In the genomic region with DNA sequence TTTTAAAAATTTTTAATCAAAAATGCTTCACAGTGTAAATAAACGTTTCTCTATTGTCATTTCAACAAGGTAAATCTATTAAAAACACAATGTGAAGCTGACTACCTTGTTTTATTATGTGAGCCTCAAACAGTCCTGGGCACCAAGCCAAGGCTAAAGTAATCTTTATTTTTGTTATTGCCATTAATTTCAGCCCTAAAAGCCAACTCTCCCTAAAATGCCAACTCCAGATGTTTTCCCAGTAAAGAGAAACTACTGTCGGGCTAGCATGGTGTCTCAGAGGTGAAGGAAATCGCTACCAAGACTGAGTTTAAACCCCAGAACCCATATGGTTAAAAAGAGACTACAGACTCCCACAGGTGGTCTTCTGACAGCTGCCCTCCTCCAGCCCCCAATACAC, we compare ENCODE assay signal across 8 mouse cellular contexts. TPM values are rescaled to one million over a fixed set of nuclear protein-coding genes. Genes with fewer than 3 reads are reported as not detected.
A peak's percentile ranks its signal among the peaks of the same experiment; 100 is the strongest.
DNase-seq lines count a peak whose midpoint lies in the region; ATAC-seq and TF ChIP-seq lines count a peak whose summit lies in the region.

No protein-coding gene starts in this region.

- peak overlapping the region; percentile 77 for H3K4me3 ChIP-seq in lung, adult 2 months (replicated peaks; ENCODE audit: extremely low read depth, low read depth, low read length)
- peak overlapping the region; percentile 76 for H3K4me3 ChIP-seq in forebrain, embryonic 12.5 days (replicated peaks)
- H3K4me3 ChIP-seq in limb, embryonic 10.5 days: peak overlapping the region; percentile 82
- no peak overlapping the region; the same call in 1 of the 2 replicates for H3K4me3 ChIP-seq in neural tube, embryonic 14.5 days (ENCODE audit: low read depth, low read length)

- TF ChIP-seq POLR2A in lung, adult 2 months (IDR thresholded peaks at IDR 0.05; ENCODE audit: borderline replicate concordance, extremely low read depth, low read depth, low read length): no peak

- peaks cover 5% of the 10 kb centered on the region; the same call in 1 of the 2 replicates for H3K4me1 ChIP-seq in lung, adult 2 months (ENCODE audit: control insufficient read depth, insufficient read depth, low read length)
- peaks cover 13% of the 10 kb centered on the region for H3K4me1 ChIP-seq in forebrain, embryonic 12.5 days
- peaks cover 17% of the 10 kb centered on the region for H3K4me1 ChIP-seq in limb, embryonic 10.5 days
- peaks cover 8% of the 10 kb centered on the region for H3K4me1 ChIP-seq in neural tube, embryonic 14.5 days (ENCODE audit: control insufficient read depth, insufficient read depth, low read length)

- WGBS in lung, adult 2 months: 28% methylated on average over 3 of the region's 3 CpGs
- WGBS in forebrain, embryonic 12.5 days: 67% methylated on average over 3 of the region's 3 CpGs
- 63% methylated on average over 3 of the region's 3 CpGs for WGBS in limb, embryonic 10.5 days
- whole genome bisulfite sequencing in neural tube, embryonic 14.5 days: 48% methylated on average over 3 of the region's 3 CpGs

- H3K36me3 ChIP-seq in forebrain, embryonic 12.5 days (replicated peaks): peaks cover 11% of the 10 kb centered on the region
- H3K36me3 ChIP-seq in limb, embryonic 10.5 days: peaks cover 18% of the 10 kb centered on the region
- no peaks in the 10 kb centered on the region; the same call in 1 of the 2 replicates for H3K36me3 ChIP-seq in neural tube, embryonic 14.5 days (ENCODE audit: control insufficient read depth, insufficient read depth, low read length)

- peak overlapping the region; percentile 77 for H3K9ac ChIP-seq in forebrain, embryonic 12.5 days
- H3K9ac ChIP-seq in neural tube, embryonic 14.5 days (replicated peaks; ENCODE audit: low read depth, low read length): no peak overlapping the region; the same call in 1 of the 2 replicates

- H3K9me3 ChIP-seq in forebrain, embryonic 12.5 days: no peaks in the 10 kb centered on the region
- no peaks in the 10 kb centered on the region for H3K9me3 ChIP-seq in limb, embryonic 10.5 days (replicated peaks)
- H3K9me3 ChIP-seq in neural tube, embryonic 14.5 days (ENCODE audit: control insufficient read depth, low read length): no peaks in the 10 kb centered on the region

- H3K27ac ChIP-seq in forebrain, embryonic 12.5 days: no peak overlapping the region
- H3K27ac ChIP-seq in limb, embryonic 10.5 days: peak overlapping the region; percentile 85; the same call in 1 of the 2 replicates
- H3K27ac ChIP-seq in neural tube, embryonic 14.5 days (ENCODE audit: low read depth, low read length): no peak overlapping the region

- no peaks in the 10 kb centered on the region for H3K27me3 ChIP-seq in forebrain, embryonic 12.5 days
- H3K27me3 ChIP-seq in limb, embryonic 10.5 days (ENCODE audit: low read depth, poor library complexity, severe bottlenecking): no peaks in the 10 kb centered on the region
- H3K27me3 ChIP-seq in neural tube, embryonic 14.5 days (ENCODE audit: control insufficient read depth, insufficient read depth, low read length): no peaks in the 10 kb centered on the region

- H3K4me2 ChIP-seq in forebrain, embryonic 12.5 days: peak overlapping the region; percentile 95
- peak overlapping the region; percentile 94 for H3K4me2 ChIP-seq in neural tube, embryonic 14.5 days (ENCODE audit: low read depth, low read length)

- TF ChIP-seq CTCF in lung, adult 2 months (IDR thresholded peaks at IDR 0.05; ENCODE audit: insufficient read depth, low read length): no peak

- no peak for DNase-seq in lung, adult 2 months
- DNase-seq in lung, postnatal 25 days (ENCODE audit: low spot score): no peak
- DNase-seq in limb, embryonic 10.5 days (ENCODE audit: low spot score): no peak
- no peak for DNase-seq in frontal cortex, adult 2 months (ENCODE audit: extremely low spot score in 1 of 2, low spot score in 1 of 2)
- DNase-seq in cerebellum, adult 11 months: no peak
- no peak for DNase-seq in embryo, embryonic 11 days

- no peak for ATAC-seq in forebrain, embryonic 12.5 days (ENCODE audit: low FRiP score)
- ATAC-seq in neural tube, embryonic 14.5 days (ENCODE audit: low read depth): no peak

RNA-seq across cellular contexts. Expression of gene Vps13d, which starts 1.4 kb away (rescaled TPM):
- polyA plus RNA-seq in lung, adult 2 months (2012; rRNA removed): 10.6 and 15.7 TPM in 2 replicates
- 5.7 and 7.0 TPM in 2 replicates for polyA plus RNA-seq in forebrain, embryonic 12.5 days (2016; fragmentation: Nextera tagmentation; extraction: Ambion mirVana)
- polyA plus RNA-seq in limb, embryonic 10.5 days (2016; fragmentation: Nextera tagmentation; extraction: Ambion mirVana): 6.3 and 8.7 TPM in 2 replicates
- 12.9 and 17.8 TPM in 2 replicates for polyA plus RNA-seq in neural tube, embryonic 14.5 days (2014; fragmentation: Nextera tagmentation; extraction: Ambion mirVana)
- 54.9 and 58.7 TPM in 2 replicates for polyA plus RNA-seq in frontal cortex, adult 2 months (2012; rRNA removed)

RNA-seq across cellular contexts. Expression of gene Tnfrsf1b, which starts 53.3 kb away (rescaled TPM):
- polyA plus RNA-seq in lung, adult 2 months (2012; rRNA removed): 32.2 and 39.5 TPM in 2 replicates
- polyA plus RNA-seq in forebrain, embryonic 12.5 days (2016; fragmentation: Nextera tagmentation; extraction: Ambion mirVana): 1.3 and 1.6 TPM in 2 replicates
- polyA plus RNA-seq in limb, embryonic 10.5 days (2016; fragmentation: Nextera tagmentation; extraction: Ambion mirVana): 1.9 and 2.1 TPM in 2 replicates
- polyA plus RNA-seq in neural tube, embryonic 14.5 days (2014; fragmentation: Nextera tagmentation; extraction: Ambion mirVana): 3.6 and 4.6 TPM in 2 replicates
- 3.0 TPM in 2 replicates for polyA plus RNA-seq in frontal cortex, adult 2 months (2012; rRNA removed)
